Mouse (Mus musculus) kidney, postnatal 0 days (tissue): Measurements from ENCODE around the gene Gucd1. TPM values are rescaled to one million over a fixed set of nuclear protein-coding genes. Genes with fewer than 3 reads are reported as not detected.
A peak's percentile ranks its signal among the peaks of the same experiment; 100 is the strongest.
"Not testable (repeated sequence)": the region's sequence is repeated elsewhere in the genome, so short reads cannot be mapped to it uniquely, and the experiment has no call there.

ENCODE experiments used
- ATAC-seq: fragments of 200-750 bp; cut with Nextera tagmentation; replicated peaks from 2 replicates; pipeline ENCODE4 v1.8.0; 2017; ENCODE audit warnings: low read depth, moderate number of reproducible peaks, moderate TSS enrichment, moderate library complexity; ENCODE audit not compliant: low FRiP score
- DNase-seq: peaks from one replicate; pipeline ENCODE4 v3.0.0-alpha.2; 2016; ENCODE audit warnings: low spot score
- H3K27ac ChIP-seq: fragments of 300-500 bp; sonication (generic); 2 replicates; pipeline ENCODE4 v1.5.1; 2014; ENCODE audit warnings: mild to moderate bottlenecking
- H3K27me3 ChIP-seq: fragments of 300-500 bp; sonication (generic); 2 replicates; pipeline ENCODE4 v1.6.1; 2014; ENCODE audit warnings: low read length, mixed read lengths; ENCODE audit not compliant: insufficient read depth
- H3K36me3 ChIP-seq: fragments of 300-500 bp; sonication (generic); 2 replicates; pipeline ENCODE4 v1.6.1; 2014; ENCODE audit warnings: low read length, mixed read lengths; ENCODE audit not compliant: insufficient read depth
- H3K4me1 ChIP-seq: fragments of 300-500 bp; sonication (generic); replicated peaks from 2 replicates; pipeline ENCODE4 v1.6.1; 2014; ENCODE audit warnings: antibody characterized with exemption, low read length, mixed read lengths; ENCODE audit not compliant: insufficient read depth
- H3K4me2 ChIP-seq: fragments of 300-500 bp; sonication (generic); 2 replicates; pipeline ENCODE4 v1.6.1; 2014; ENCODE audit warnings: mild to moderate bottlenecking, low read length, moderate library complexity, mixed read lengths
- H3K4me3 ChIP-seq: fragments of 300-500 bp; sonication (generic); replicated peaks from 2 replicates; pipeline ENCODE4 v1.5.1; 2014; ENCODE audit warnings: low read depth, low read length
- H3K9ac ChIP-seq: fragments of 300-500 bp; sonication (generic); 2 replicates; pipeline ENCODE4 v1.6.1; 2014; ENCODE audit warnings: low read depth, low read length
- H3K9me3 ChIP-seq: fragments of 300-500 bp; sonication (generic); replicated peaks from 2 replicates; pipeline ENCODE4 v1.6.1; 2016; ENCODE audit warnings: low read length, inconsistent platforms, mixed read lengths
- CTCF ChIP-seq: IDR thresholded peaks from 2 replicates; pipeline ENCODE4 v1.5.1; 2016; ENCODE audit warnings: antibody characterized with exemption, low read depth, mild to moderate bottlenecking, moderate library complexity
- WGBS: fragments of 180-500 bp; shearing (Covaris S2); extraction: QIAGEN DNeasy Blood & Tissue Kit; methylation state at CpG from one replicate; pipeline ENCODE4 v1.1.7; 2014; 5-methylcytosine and 5-hydroxymethylcytosine counted together
- polyA plus RNA-seq: library from polyadenylated mRNA; unstranded; fragments of >200 nt; fragmentation: Nextera tagmentation; extraction: Ambion mirVana; gene quantifications from 2 replicates; pipeline ENCODE4 v1.2.1, GENCODE M21; 2015

Gucd1 gene
- polyA plus RNA-seq, 1 experiment from 2014 or later: 51.9 TPM

GRCm38 (mm10) chr10:75364796-75365195, 153.0 kb downstream of the Gucd1 start:
- Histone ChIP-seq H3K9ac (no peak overlapping the region), H3K27me3 (no peaks in the 10 kb centered on the region), H3K4me3 (no peak overlapping the region), H3K4me1 (no peaks in the 10 kb centered on the region), H3K9me3 (no peaks in the 10 kb centered on the region), H3K4me2 (no peak overlapping the region), H3K27ac (0 out of 2 replicates have a peak overlapping the region, but pooled peaks have one; percentile 64), H3K36me3 (no peaks in the 10 kb centered on the region)
- ATAC-seq (no peak), DNase-seq (no peak)
- TF ChIP-seq CTCF: no peak
- WGBS: 75% methylated on average over 9 of the region's 9 CpGs

- H3K9me3 ChIP-seq, H3K9ac ChIP-seq, H3K4me3 ChIP-seq, H3K27me3 ChIP-seq, H3K4me1 ChIP-seq, H3K4me2 ChIP-seq, H3K36me3 ChIP-seq: not testable (repeated sequence)
- H3K27ac ChIP-seq: peak overlapping the region; percentile 64
- ATAC-seq: peak; percentile 57; the same call in 1 of the 2 replicates
- WGBS: 21% methylated on average over 1 of the region's 1 CpGs
- DNase-seq: peak; percentile 78
Observed at GRCm38 (mm10) chr10:75364214-75364690, 153.5 kb downstream of the Gucd1 start.

GRCm38 (mm10) chr10:75355341-75355740, 162.4 kb downstream of the Gucd1 start:
- H3K27me3 ChIP-seq: no peaks in the 10 kb centered on the region
- no peak overlapping the region for H3K27ac ChIP-seq
- DNase-seq (no peak), ATAC-seq (no peak)
- H3K4me3 ChIP-seq: no peak overlapping the region
- H3K4me2 ChIP-seq: no peak overlapping the region
- H3K9ac ChIP-seq: no peak overlapping the region
- WGBS: 83% methylated on average over 4 of the region's 4 CpGs
- no peak for TF ChIP-seq CTCF
- H3K36me3 ChIP-seq: no peaks in the 10 kb centered on the region
- no peaks in the 10 kb centered on the region for H3K4me1 ChIP-seq
- no peaks in the 10 kb centered on the region for H3K9me3 ChIP-seq

- WGBS: 59% methylated on average over 9 of the region's 9 CpGs
- not testable (repeated sequence) for H3K36me3 ChIP-seq, ATAC-seq
Observed at GRCm38 (mm10) chr10:75353838-75354241, 163.9 kb downstream of the Gucd1 start.

GRCm38 (mm10) chr10:75352541-75352940, 165.2 kb downstream of the Gucd1 start:
- TF ChIP-seq CTCF: no peak
- ATAC-seq: no peak

More at GRCm38 (mm10) chr10:75353838-75354241, 163.9 kb downstream of the Gucd1 start:
- not testable (repeated sequence) for H3K9me3 ChIP-seq, DNase-seq, H3K4me2 ChIP-seq, H3K4me1 ChIP-seq, H3K27me3 ChIP-seq, H3K27ac ChIP-seq, H3K4me3 ChIP-seq, H3K9ac ChIP-seq

GRCm38 (mm10) chr10:75350564-75350963, 167.2 kb downstream of the Gucd1 start:
- Histone ChIP-seq H3K27me3 (no peaks in the 10 kb centered on the region), H3K4me2 (no peak overlapping the region), H3K4me1 (no peaks in the 10 kb centered on the region), H3K9me3 (no peaks in the 10 kb centered on the region), H3K36me3 (no peaks in the 10 kb centered on the region), H3K4me3 (no peak overlapping the region), H3K27ac (no peak overlapping the region), H3K9ac (no peak overlapping the region)
- TF ChIP-seq CTCF: no peak
- ATAC-seq: no peak
- no peak for DNase-seq
- 75% methylated on average over 5 of the region's 5 CpGs for WGBS

More at GRCm38 (mm10) chr10:75352541-75352940, 165.2 kb downstream of the Gucd1 start:
- Histone ChIP-seq H3K9ac (no peak overlapping the region), H3K27me3 (no peaks in the 10 kb centered on the region), H3K9me3 (no peaks in the 10 kb centered on the region), H3K4me1 (no peaks in the 10 kb centered on the region), H3K36me3 (no peaks in the 10 kb centered on the region), H3K4me2 (no peak overlapping the region), H3K4me3 (no peak overlapping the region), H3K27ac (no peak overlapping the region)
- WGBS: 94% methylated on average over 12 of the region's 12 CpGs
- DNase-seq: no peak

- H3K4me1 ChIP-seq: no peaks in the 10 kb centered on the region
- no peak for ATAC-seq
- no peak for TF ChIP-seq CTCF
- no peaks in the 10 kb centered on the region for H3K36me3 ChIP-seq
- WGBS: 67% methylated on average over 2 of the region's 2 CpGs
- DNase-seq: no peak
- no peak overlapping the region for H3K4me2 ChIP-seq
- H3K27ac ChIP-seq: no peak overlapping the region
- no peak overlapping the region for H3K9ac ChIP-seq
- no peak overlapping the region for H3K4me3 ChIP-seq
- H3K9me3 ChIP-seq: no peaks in the 10 kb centered on the region
- no peaks in the 10 kb centered on the region for H3K27me3 ChIP-seq
Observed at GRCm38 (mm10) chr10:75345265-75345664, 172.5 kb downstream of the Gucd1 start.

- H3K9me3 ChIP-seq, H3K36me3 ChIP-seq, H3K4me2 ChIP-seq, ATAC-seq, H3K9ac ChIP-seq, H3K4me1 ChIP-seq, H3K27me3 ChIP-seq, H3K27ac ChIP-seq, H3K4me3 ChIP-seq, DNase-seq: not testable (repeated sequence)
- WGBS: 50% methylated on average over 1 of the region's 1 CpGs
Observed at GRCm38 (mm10) chr10:75344563-75344962, 173.2 kb downstream of the Gucd1 start.
